Comparison of ENCODE assay signal across 11 mouse cellular contexts in genomic region chr9:56865673-56866400, GRCm38 (mm10). TPM values are rescaled to one million over a fixed set of nuclear protein-coding genes. Genes with fewer than 3 reads are reported as not detected.
DNase-seq lines count a peak whose midpoint lies in the region; ATAC-seq and TF ChIP-seq lines count a peak whose summit lies in the region.
"Had no signal": no experiment of that assay in that cellular context is flagged by ENCODE, and none has a peak within 500 bp of the region (broad histone marks: within the 10 kb centered on the region; RNA-seq: fewer than 3 reads in every experiment).

No protein-coding gene starts in this region.

- H3K9ac ChIP-seq in heart, embryonic 15.5 days = peak overlapping the region; percentile 75
- no peak overlapping the region for H3K9ac ChIP-seq in midbrain, embryonic 15.5 days
- no peak overlapping the region for H3K9ac ChIP-seq in midbrain, embryonic 16.5 days (ENCODE audit: low read depth, low read length)
- 0 out of 2 replicates have a peak overlapping the region, but pooled peaks have one; percentile 3 for H3K9ac ChIP-seq in hindbrain, postnatal 0 days (replicated peaks; ENCODE audit: low read length)
- peak overlapping the region; percentile 74 for H3K9ac ChIP-seq in stomach, embryonic 16.5 days (ENCODE audit: low read length)

- peaks cover 4% of the 10 kb centered on the region; the same call in 1 of the 2 replicates for H3K27me3 ChIP-seq in heart, embryonic 15.5 days
- H3K27me3 ChIP-seq in midbrain, embryonic 15.5 days (replicated peaks) = peaks cover 25% of the 10 kb centered on the region
- peaks cover 11% of the 10 kb centered on the region for H3K27me3 ChIP-seq in midbrain, embryonic 16.5 days (ENCODE audit: control insufficient read depth, insufficient read depth, low read depth, low read length)
- 0 out of 2 replicates have a peak, but pooled peaks cover 4% of the 10 kb centered on the region for H3K27me3 ChIP-seq in hindbrain, postnatal 0 days (ENCODE audit: insufficient read depth, low read length)
- no peaks in the 10 kb centered on the region for H3K27me3 ChIP-seq in stomach, embryonic 16.5 days (ENCODE audit: control insufficient read depth, insufficient read depth, low read length)

- no peak for TF ChIP-seq CTCF in hindbrain, postnatal 0 days (IDR thresholded peaks at IDR 0.05; ENCODE audit: low read depth)

- peak overlapping the region; percentile 67 for H3K4me2 ChIP-seq in heart, embryonic 15.5 days
- H3K4me2 ChIP-seq in midbrain, embryonic 15.5 days = peak overlapping the region; percentile 40; the same call in 1 of the 2 replicates
- no peak overlapping the region for H3K4me2 ChIP-seq in midbrain, embryonic 16.5 days (ENCODE audit: low read length)
- peak overlapping the region; percentile 50 for H3K4me2 ChIP-seq in hindbrain, postnatal 0 days (ENCODE audit: low read depth, low read length)
- H3K4me2 ChIP-seq in stomach, embryonic 16.5 days (ENCODE audit: low read depth, low read length) = peak overlapping the region; percentile 64

- H3K4me1 ChIP-seq in heart, embryonic 15.5 days (replicated peaks) = peaks cover 68% of the 10 kb centered on the region
- H3K4me1 ChIP-seq in midbrain, embryonic 15.5 days = peaks cover 14% of the 10 kb centered on the region
- peaks cover 6% of the 10 kb centered on the region; the same call in 1 of the 2 replicates for H3K4me1 ChIP-seq in midbrain, embryonic 16.5 days (ENCODE audit: control insufficient read depth, insufficient read depth, low read length)
- H3K4me1 ChIP-seq in hindbrain, postnatal 0 days (ENCODE audit: insufficient read depth, low read length) = peaks cover 13% of the 10 kb centered on the region; the same call in 1 of the 2 replicates
- H3K4me1 ChIP-seq in stomach, embryonic 16.5 days (ENCODE audit: control insufficient read depth, insufficient read depth, low read length) = peaks cover 76% of the 10 kb centered on the region

- WGBS in heart, embryonic 15.5 days = 31% methylated on average over 11 of the region's 11 CpGs
- 64% methylated on average over 11 of the region's 11 CpGs for WGBS in midbrain, embryonic 15.5 days
- WGBS in midbrain, embryonic 16.5 days = 81% methylated on average over 11 of the region's 11 CpGs
- 68% methylated on average over 11 of the region's 11 CpGs for WGBS in hindbrain, postnatal 0 days
- WGBS in stomach, embryonic 16.5 days = 48% methylated on average over 11 of the region's 11 CpGs

- peak overlapping the region; percentile 91 for H3K27ac ChIP-seq in heart, embryonic 15.5 days
- H3K27ac ChIP-seq in midbrain, embryonic 15.5 days = no peak overlapping the region
- H3K27ac ChIP-seq in midbrain, embryonic 16.5 days (ENCODE audit: low read length) = no peak overlapping the region; the same call in 1 of the 2 replicates
- peak overlapping the region; percentile 38; the same call in 1 of the 2 replicates for H3K27ac ChIP-seq in hindbrain, postnatal 0 days
- H3K27ac ChIP-seq in stomach, embryonic 16.5 days (ENCODE audit: low read length) = peak overlapping the region; percentile 58; the same call in 1 of the 2 replicates

- ATAC-seq in heart, embryonic 15.5 days (replicated peaks; ENCODE audit: insufficient number of reproducible peaks, insufficient read depth, low FRiP score, low read depth) = no peak
- ATAC-seq in midbrain, embryonic 15.5 days (replicated peaks) = no peak
- ATAC-seq in midbrain, embryonic 16.5 days = no peak
- no peak for ATAC-seq in hindbrain, postnatal 0 days
- ATAC-seq in stomach, embryonic 16.5 days (ENCODE audit: insufficient read depth, low FRiP score) = no peak

- no peaks in the 10 kb centered on the region for H3K36me3 ChIP-seq in heart, embryonic 15.5 days
- H3K36me3 ChIP-seq in midbrain, embryonic 15.5 days (replicated peaks) = no peaks in the 10 kb centered on the region
- H3K36me3 ChIP-seq in midbrain, embryonic 16.5 days (ENCODE audit: control insufficient read depth, insufficient read depth, low read length) = no peaks in the 10 kb centered on the region
- no peaks in the 10 kb centered on the region for H3K36me3 ChIP-seq in hindbrain, postnatal 0 days (ENCODE audit: insufficient read depth, low read length)
- no peaks in the 10 kb centered on the region for H3K36me3 ChIP-seq in stomach, embryonic 16.5 days (ENCODE audit: control insufficient read depth, insufficient read depth, low read length)

- no peak for DNase-seq in heart, postnatal 10 days
- no peak for DNase-seq in hindbrain, postnatal 0 days (ENCODE audit: low spot score)
- no peak for DNase-seq in cerebellum, adult 9-10 months
- DNase-seq in Muller cell, postnatal 12 days (ENCODE audit: inconsistent ontology term) = no peak
- DNase-seq: adrenal gland, postnatal 14 days; embryo, embryonic 11 days; liver had no signal

- intact Hi-C loops in heart, postnatal 10 days (cut with DNase I) = loop anchor here (2.0 kb wide), 1 partner anchor 17 kb away; no protein-coding TSS in a partner anchor

- no peaks in the 10 kb centered on the region for H3K9me3 ChIP-seq in heart, embryonic 15.5 days (replicated peaks)
- H3K9me3 ChIP-seq in midbrain, embryonic 15.5 days = no peaks in the 10 kb centered on the region
- no peaks in the 10 kb centered on the region for H3K9me3 ChIP-seq in midbrain, embryonic 16.5 days (replicated peaks; ENCODE audit: control insufficient read depth, low read length, poor library complexity, severe bottlenecking)
- no peaks in the 10 kb centered on the region for H3K9me3 ChIP-seq in hindbrain, postnatal 0 days (ENCODE audit: low read length)
- no peaks in the 10 kb centered on the region for H3K9me3 ChIP-seq in stomach, embryonic 16.5 days (replicated peaks; ENCODE audit: control insufficient read depth, low read length)

- peak overlapping the region; percentile 63 for H3K4me3 ChIP-seq in heart, embryonic 15.5 days
- H3K4me3 ChIP-seq in midbrain, embryonic 15.5 days = peak overlapping the region; percentile 15; the same call in 1 of the 2 replicates
- H3K4me3 ChIP-seq in midbrain, embryonic 16.5 days (ENCODE audit: low read depth, low read length) = no peak overlapping the region
- peak overlapping the region; percentile 22 for H3K4me3 ChIP-seq in hindbrain, postnatal 0 days (ENCODE audit: low read length)
- peak overlapping the region; percentile 51 for H3K4me3 ChIP-seq in stomach, embryonic 16.5 days (replicated peaks; ENCODE audit: low read length)

RNA-seq across cellular contexts. Expression of gene Cspg4, which starts 1.0 kb away (rescaled TPM):
- 28.9 and 38.3 TPM in 2 replicates for polyA plus RNA-seq in heart, embryonic 15.5 days (2015; fragmentation: Nextera tagmentation; extraction: Ambion mirVana)
- 10 to 100 TPM; 42.6 to 43.4 TPM for total RNA-seq in heart, postnatal 10 days (2021)
- polyA plus RNA-seq in midbrain, embryonic 15.5 days (2015; fragmentation: Nextera tagmentation; extraction: Ambion mirVana) = 7.6 and 8.2 TPM in 2 replicates
- 7.3 and 7.8 TPM in 2 replicates for polyA plus RNA-seq in midbrain, embryonic 16.5 days (2015; fragmentation: Nextera tagmentation; extraction: Ambion mirVana)
- 42.1 and 46.6 TPM in 2 replicates for total RNA-seq in hindbrain, postnatal 0 days (2014; rRNA removed)
- 7.3 and 7.6 TPM in 2 replicates for polyA plus RNA-seq in hindbrain, postnatal 0 days (2015; fragmentation: Nextera tagmentation; extraction: Ambion mirVana)
- polyA plus RNA-seq in stomach, embryonic 16.5 days (2015; fragmentation: Nextera tagmentation; extraction: Ambion mirVana) = 24.0 and 28.1 TPM in 2 replicates

RNA-seq across cellular contexts. Expression of gene Odf3l1, which starts 1.4 kb away (rescaled TPM):
- polyA plus RNA-seq in heart, embryonic 15.5 days (2015; fragmentation: Nextera tagmentation; extraction: Ambion mirVana) = 0.38 and 0.62 TPM in 2 replicates
- under 1 TPM in 1 of 2 experiments, not detected in 1; 0.32 TPM for total RNA-seq in heart, postnatal 10 days (2021)
- not detected in 2 replicates for polyA plus RNA-seq in midbrain, embryonic 15.5 days (2015; fragmentation: Nextera tagmentation; extraction: Ambion mirVana)
- polyA plus RNA-seq in midbrain, embryonic 16.5 days (2015; fragmentation: Nextera tagmentation; extraction: Ambion mirVana) = not detected in 2 replicates
- total RNA-seq in hindbrain, postnatal 0 days (2014; rRNA removed) = 0.42 TPM in 1 of 2 replicates, not detected in the other
- 0.14 and 0.16 TPM in 2 replicates for polyA plus RNA-seq in hindbrain, postnatal 0 days (2015; fragmentation: Nextera tagmentation; extraction: Ambion mirVana)
- polyA plus RNA-seq in stomach, embryonic 16.5 days (2015; fragmentation: Nextera tagmentation; extraction: Ambion mirVana) = 1.2 and 1.3 TPM in 2 replicates

Comparison
In these comparisons a context has a peak if more than half of its experiments do, and no peak if none do; other contexts are left out.
1. H3K27ac ChIP-seq: peak in heart, embryonic 15.5 days (single experiment), hindbrain, postnatal 0 days (single experiment) and stomach, embryonic 16.5 days (single experiment); none in midbrain, embryonic 15.5 days (single experiment) and midbrain, embryonic 16.5 days (single experiment).
2. H3K9ac ChIP-seq: peak in heart, embryonic 15.5 days (single experiment), hindbrain, postnatal 0 days (single experiment) and stomach, embryonic 16.5 days (single experiment); none in midbrain, embryonic 15.5 days (single experiment) and midbrain, embryonic 16.5 days (single experiment).